Mouse (Mus musculus) hindbrain, embryonic 11.5 days (tissue): ENCODE measurements around the gene Htr5b. TPM values are rescaled to one million over a fixed set of nuclear protein-coding genes. Genes with fewer than 3 reads are reported as not detected.

Source experiments
- ATAC-seq: fragments of 200-750 bp; cut with Nextera tagmentation; 2 replicates; pipeline ENCODE4 v1.8.0; 2017; ENCODE audit warnings: mild to moderate bottlenecking, moderate TSS enrichment, moderate library complexity; ENCODE audit not compliant: low FRiP score
- DNase-seq: peaks from one replicate; pipeline ENCODE4 v3.0.0-alpha.2; 2015; ENCODE audit warnings: low spot score
- H3K27ac ChIP-seq: fragments of 300-500 bp; sonication (generic); 2 replicates; pipeline ENCODE4 v1.5.1; 2014; ENCODE audit warnings: mild to moderate bottlenecking, low read depth, low read length
- H3K27me3 ChIP-seq: fragments of 300-500 bp; sonication (generic); 2 replicates; pipeline ENCODE4 v1.6.1; 2014; ENCODE audit warnings: mild to moderate bottlenecking, low read length, moderate library complexity, mixed read lengths; ENCODE audit not compliant: control insufficient read depth, insufficient read depth
- H3K36me3 ChIP-seq: fragments of 300-500 bp; sonication (generic); 2 replicates; pipeline ENCODE4 v1.6.1; 2014; ENCODE audit warnings: mild to moderate bottlenecking, low read length, moderate library complexity, mixed read lengths; ENCODE audit not compliant: control insufficient read depth, insufficient read depth
- H3K4me1 ChIP-seq: fragments of 300-500 bp; sonication (generic); replicated peaks from 2 replicates; pipeline ENCODE4 v1.6.1; 2014; ENCODE audit warnings: low read length, mixed read lengths; ENCODE audit not compliant: control insufficient read depth, insufficient read depth
- H3K4me2 ChIP-seq: fragments of 300-500 bp; sonication (generic); replicated peaks from 2 replicates; pipeline ENCODE4 v1.6.1; 2014; ENCODE audit warnings: mild to moderate bottlenecking, low read depth, low read length
- H3K4me3 ChIP-seq: fragments of 300-500 bp; sonication (generic); 2 replicates; pipeline ENCODE4 v1.5.1; 2014; ENCODE audit warnings: low read depth, low read length
- H3K9ac ChIP-seq: fragments of 300-500 bp; sonication (generic); 2 replicates; pipeline ENCODE4 v1.6.1; 2014; ENCODE audit warnings: low read depth, low read length
- H3K9me3 ChIP-seq: fragments of 300-500 bp; sonication (generic); 2 replicates; pipeline ENCODE4 v1.6.1; 2016; ENCODE audit warnings: low read length; ENCODE audit not compliant: control insufficient read depth
- WGBS: fragments of 180-500 bp; shearing (Covaris S2); extraction: QIAGEN DNeasy Blood & Tissue Kit; methylation state at CpG from one replicate; pipeline ENCODE4 v1.1.7; 2014; 5-methylcytosine and 5-hydroxymethylcytosine counted together
- polyA plus RNA-seq: library from polyadenylated mRNA; unstranded; fragments of >200 nt; fragmentation: Nextera tagmentation; extraction: Ambion mirVana; gene quantifications from 2 replicates; pipeline ENCODE4 v1.2.1, GENCODE M21; 2014

The Htr5b gene
- polyA plus RNA-seq, 1 experiment from 2014 or later: 0.14 TPM

DNA sequence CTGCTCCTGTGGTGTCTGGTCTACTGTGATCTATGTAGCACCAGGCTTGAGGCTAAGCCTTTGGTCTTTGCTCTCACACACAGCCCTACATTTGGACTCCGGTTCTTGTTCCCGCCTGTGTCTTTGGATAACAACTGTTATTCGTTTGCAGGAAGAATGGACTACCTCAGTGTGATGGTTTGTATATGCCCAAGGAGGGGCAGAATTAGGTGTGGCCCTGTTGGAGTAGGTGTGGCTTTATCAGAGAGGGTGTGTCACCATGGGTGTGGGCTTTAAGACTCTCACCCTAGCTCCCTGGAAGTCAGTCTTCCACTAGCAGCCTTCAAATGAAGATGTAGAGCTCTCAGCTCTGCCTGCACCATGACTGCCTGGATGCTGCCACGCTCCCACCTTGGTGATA is 20.4 kb upstream of the Htr5b start:
- ATAC-seq (no peak), DNase-seq (no peak)
- H3K27ac ChIP-seq: no peak overlapping the region
- no peak overlapping the region for H3K9ac ChIP-seq
- H3K4me2 ChIP-seq: no peak overlapping the region
- H3K4me3 ChIP-seq: no peak overlapping the region
- no peaks in the 10 kb centered on the region for H3K27me3 ChIP-seq
- 91% methylated on average over 4 of the region's 4 CpGs for WGBS
- H3K9me3 ChIP-seq: no peaks in the 10 kb centered on the region
- no peaks in the 10 kb centered on the region for H3K4me1 ChIP-seq
- no peaks in the 10 kb centered on the region for H3K36me3 ChIP-seq

DNA sequence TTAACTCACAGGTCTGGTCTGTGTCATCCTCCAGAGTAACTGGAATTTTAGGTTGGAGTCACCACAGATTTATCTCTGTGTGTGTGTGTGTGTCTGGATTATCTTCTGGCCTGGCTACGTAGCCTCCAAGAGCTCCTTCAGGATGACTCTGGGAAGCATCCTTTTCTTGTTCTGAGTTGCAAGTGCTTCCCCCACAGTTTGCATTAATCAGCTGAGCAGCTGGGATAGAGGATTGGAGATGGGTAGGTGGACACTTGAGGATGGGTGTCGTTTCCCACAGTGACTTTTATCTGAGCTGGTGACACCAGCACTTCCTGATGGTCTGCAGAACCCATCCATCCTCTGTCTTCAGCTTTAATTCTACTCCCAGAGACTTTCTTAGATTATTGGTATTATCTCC is 18.6 kb upstream of the Htr5b start:
- Histone ChIP-seq H3K9me3 (no peaks in the 10 kb centered on the region), H3K27me3 (no peaks in the 10 kb centered on the region), H3K9ac (no peak overlapping the region), H3K4me2 (no peak overlapping the region), H3K4me1 (no peaks in the 10 kb centered on the region), H3K36me3 (no peaks in the 10 kb centered on the region), H3K4me3 (no peak overlapping the region), H3K27ac (no peak overlapping the region)
- ATAC-seq (no peak), DNase-seq (no peak)
- 73% methylated on average over 2 of the region's 2 CpGs for WGBS

DNA sequence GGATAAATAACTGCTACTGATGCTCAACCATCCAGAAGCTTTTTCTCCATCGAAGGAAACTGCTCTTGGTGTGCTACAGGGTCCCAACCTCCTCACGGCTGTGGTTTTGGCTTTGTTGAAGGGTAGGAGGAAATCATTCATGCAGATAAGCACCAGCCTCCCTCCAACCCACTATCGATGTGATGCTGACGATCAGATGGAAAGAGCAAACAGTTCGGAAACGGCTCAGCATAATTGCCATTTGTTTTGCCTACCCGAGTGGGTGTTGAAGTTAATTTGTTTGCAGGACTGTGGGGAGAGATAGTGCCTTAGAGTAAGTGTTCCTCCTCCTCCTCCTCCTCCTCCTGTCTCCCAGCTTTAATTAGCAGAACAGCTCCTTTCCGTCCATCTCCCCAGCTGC is 12.1 kb upstream of the Htr5b start:
- 84% methylated on average over 8 of the region's 8 CpGs for WGBS
- H3K4me1 ChIP-seq: no peaks in the 10 kb centered on the region

DNA sequence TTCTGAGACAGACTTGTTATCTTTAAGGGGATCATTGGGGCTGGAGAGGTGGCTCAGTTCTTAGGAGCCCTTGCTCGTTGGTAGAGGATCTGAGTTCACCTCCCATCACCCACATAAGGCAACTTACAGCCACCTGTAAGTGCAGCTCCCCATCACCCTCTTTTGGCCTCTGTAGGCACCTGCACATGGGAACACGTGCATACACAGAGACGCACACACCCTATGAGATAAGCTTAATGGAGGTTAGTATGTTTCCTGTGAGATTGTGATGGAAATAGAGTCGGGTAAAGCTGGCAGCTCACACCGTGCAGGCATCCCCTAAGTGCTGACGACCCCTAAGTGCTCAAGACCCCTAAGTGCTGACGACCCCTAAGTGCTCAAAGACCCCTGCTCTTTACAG is 3.2 kb upstream of the Htr5b start:
- no peak overlapping the region for H3K4me3 ChIP-seq
- H3K4me1 ChIP-seq: peaks cover 3% of the 10 kb centered on the region; the same call in 1 of the 2 replicates
- no peak overlapping the region for H3K9ac ChIP-seq
- H3K9me3 ChIP-seq: no peaks in the 10 kb centered on the region
- H3K27ac ChIP-seq: no peak overlapping the region
- no peak overlapping the region for H3K4me2 ChIP-seq
- no peak for ATAC-seq
- DNase-seq: no peak
- no peaks in the 10 kb centered on the region for H3K36me3 ChIP-seq
- peaks cover 21% of the 10 kb centered on the region for H3K27me3 ChIP-seq
- 70% methylated on average over 7 of the region's 7 CpGs for WGBS

More for the DNA sequence above, 12.1 kb upstream of the Htr5b start:
- Histone ChIP-seq H3K4me2 (no peak overlapping the region), H3K9me3 (no peaks in the 10 kb centered on the region), H3K36me3 (no peaks in the 10 kb centered on the region), H3K27me3 (no peaks in the 10 kb centered on the region), H3K4me3 (no peak overlapping the region), H3K9ac (no peak overlapping the region), H3K27ac (no peak overlapping the region)
- ATAC-seq (no peak), DNase-seq (no peak)

DNA sequence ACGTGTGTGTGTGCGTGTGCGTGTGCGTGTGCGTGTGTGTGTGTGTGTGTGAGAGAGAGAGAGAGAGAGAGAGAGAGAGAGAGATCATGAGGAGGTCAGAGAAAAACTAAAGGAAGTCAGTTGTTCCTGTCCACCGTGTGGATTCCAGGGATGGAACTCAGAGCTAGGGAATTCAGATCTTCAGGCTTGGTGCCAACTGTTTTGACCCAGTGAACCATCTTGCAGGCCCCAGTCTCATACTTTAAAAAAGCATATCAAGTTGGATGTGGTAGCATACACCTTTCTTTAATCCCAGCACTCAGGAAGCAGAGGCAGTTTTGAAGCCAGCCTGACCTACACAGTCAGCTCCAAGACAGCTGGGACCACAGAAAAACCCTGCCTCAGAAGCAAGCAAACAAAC is 1.0 kb upstream of the Htr5b start:
- H3K9ac ChIP-seq: no peak overlapping the region
- no peaks in the 10 kb centered on the region for H3K36me3 ChIP-seq
- ATAC-seq: no peak
- WGBS: 87% methylated on average over 6 of the region's 6 CpGs
- H3K4me1 ChIP-seq: peaks cover 3% of the 10 kb centered on the region; the same call in 1 of the 2 replicates
- H3K4me2 ChIP-seq: no peak overlapping the region
- H3K27ac ChIP-seq: no peak overlapping the region
- H3K27me3 ChIP-seq: peaks cover 21% of the 10 kb centered on the region
- no peaks in the 10 kb centered on the region for H3K9me3 ChIP-seq
- H3K4me3 ChIP-seq: no peak overlapping the region
- DNase-seq: no peak

DNA sequence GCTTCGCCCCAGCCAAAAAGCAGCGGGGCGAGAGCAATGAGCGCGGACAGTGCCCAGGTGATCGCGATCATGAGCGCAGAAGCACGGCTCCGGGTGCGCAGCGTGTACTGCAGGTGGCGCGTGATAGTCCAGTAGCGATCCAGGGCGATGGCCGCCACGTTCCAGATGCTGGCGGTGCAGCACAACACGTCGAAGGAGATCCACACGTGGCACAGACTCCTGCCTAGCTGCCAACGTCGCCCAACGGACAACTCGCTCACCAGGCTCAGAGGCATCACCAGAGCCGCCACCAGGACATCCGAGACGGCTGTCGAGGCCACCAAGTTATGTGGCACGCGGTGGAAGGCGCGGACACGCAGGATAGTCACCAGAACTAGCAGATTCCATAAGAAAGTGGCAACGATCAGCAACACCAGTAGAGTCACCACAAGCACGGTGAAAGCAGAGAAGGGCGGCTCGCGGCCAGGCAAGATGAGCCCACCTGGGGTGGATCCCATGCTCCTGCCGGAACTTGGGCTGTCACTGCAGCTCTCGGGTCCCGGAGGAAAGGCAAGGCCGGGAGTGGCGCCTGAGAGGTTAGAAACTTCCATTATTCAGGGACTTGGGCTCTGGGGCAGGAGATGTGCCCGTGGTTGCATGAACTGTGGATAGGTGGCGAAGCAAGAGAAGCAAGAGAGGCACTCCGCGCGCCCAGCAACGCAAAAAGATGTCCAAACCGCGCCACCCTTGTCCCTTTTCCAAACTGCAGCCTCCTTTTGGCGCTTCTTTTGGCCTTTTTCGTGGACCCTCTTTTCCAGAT is 466 bp downstream of the Htr5b start:
- Histone ChIP-seq H3K9ac (no peak overlapping the region), H3K4me2 (peak overlapping the region; percentile 57), H3K4me1 (peaks cover 3% of the 10 kb centered on the region; the same call in 1 of the 2 replicates), H3K4me3 (peak overlapping the region; percentile 22), H3K27me3 (peaks cover 21% of the 10 kb centered on the region), H3K9me3 (no peaks in the 10 kb centered on the region), H3K36me3 (no peaks in the 10 kb centered on the region), H3K27ac (no peak overlapping the region)
- peak; percentile 48 for ATAC-seq
- WGBS: 12% methylated on average over 55 of the region's 55 CpGs
- DNase-seq: peak; percentile 27

DNA sequence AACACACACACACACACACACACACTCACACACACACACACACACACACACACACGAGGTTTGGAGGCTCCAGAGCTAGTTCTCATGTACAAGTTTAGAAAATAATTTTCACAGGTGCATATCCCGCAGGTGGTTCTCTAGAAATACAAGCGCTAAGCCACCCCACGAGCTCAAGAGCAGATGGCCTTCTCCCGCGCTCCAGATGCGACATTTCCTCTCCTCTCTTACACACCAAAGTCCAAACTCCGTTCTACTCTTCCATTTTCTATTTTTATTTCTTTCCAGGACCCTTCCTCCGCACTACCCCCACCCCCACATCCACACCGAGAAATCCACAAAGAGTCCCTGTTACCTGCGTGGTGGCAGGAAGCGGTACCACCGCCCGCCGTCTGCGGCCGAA is 1.2 kb downstream of the Htr5b start:
- Histone ChIP-seq H3K4me1 (peaks cover 3% of the 10 kb centered on the region; the same call in 1 of the 2 replicates), H3K27me3 (peaks cover 21% of the 10 kb centered on the region), H3K27ac (no peak overlapping the region), H3K4me2 (peak overlapping the region; percentile 57; the same call in 1 of the 2 replicates), H3K9ac (no peak overlapping the region), H3K36me3 (no peaks in the 10 kb centered on the region), H3K4me3 (no peak overlapping the region), H3K9me3 (no peaks in the 10 kb centered on the region)
- no peak; the same call in 1 of the 2 replicates for ATAC-seq
- WGBS: 49% methylated on average over 17 of the region's 17 CpGs
- no peak for DNase-seq

DNA sequence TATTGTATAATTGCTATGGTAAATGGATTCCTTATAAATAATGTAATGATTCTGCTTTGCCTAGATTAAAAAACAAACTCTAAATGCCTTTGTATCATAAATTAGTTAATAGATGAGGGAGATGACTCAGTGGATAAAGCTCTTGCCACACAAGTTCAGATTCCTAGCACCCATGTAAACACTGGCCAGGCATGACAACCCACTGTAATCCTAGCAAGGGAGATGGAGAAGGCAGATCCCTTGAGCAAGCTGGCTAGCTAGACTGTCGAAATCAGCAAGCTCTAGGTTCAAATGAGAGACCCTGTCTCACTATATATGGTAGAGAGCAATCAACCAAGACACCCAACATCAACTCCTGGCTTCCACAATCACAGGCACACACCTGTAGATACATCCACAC is 9.7 kb downstream of the Htr5b start:
- WGBS: 62% methylated on average over 1 of the region's 1 CpGs

DNA sequence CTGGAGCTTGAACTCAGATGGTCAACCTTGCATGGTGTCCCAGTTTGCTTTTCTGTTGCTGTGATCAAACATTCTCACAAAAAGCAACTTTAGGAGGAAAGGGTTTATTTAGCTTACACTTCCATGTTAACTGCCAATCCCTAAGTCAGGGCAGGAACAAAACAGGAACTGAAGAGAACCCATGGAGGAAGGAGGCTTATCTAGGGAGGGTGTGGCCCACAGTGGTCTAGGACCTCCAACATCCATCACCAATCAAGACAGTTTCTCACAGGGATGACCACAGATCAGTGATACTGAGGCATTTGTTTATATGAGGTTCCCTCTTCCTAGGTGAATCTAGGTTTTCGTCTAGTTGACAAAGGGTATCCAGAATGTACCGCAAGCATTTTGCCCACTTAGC is 16.3 kb downstream of the Htr5b start:
- no peak overlapping the region for H3K27ac ChIP-seq
- 90% methylated on average over 2 of the region's 2 CpGs for WGBS
- ATAC-seq (no peak), DNase-seq (no peak)
- no peak overlapping the region for H3K4me2 ChIP-seq
- no peaks in the 10 kb centered on the region for H3K9me3 ChIP-seq
- no peak overlapping the region for H3K9ac ChIP-seq
- H3K27me3 ChIP-seq: no peaks in the 10 kb centered on the region
- no peaks in the 10 kb centered on the region for H3K4me1 ChIP-seq
- no peak overlapping the region for H3K4me3 ChIP-seq
- H3K36me3 ChIP-seq: no peaks in the 10 kb centered on the region

More for the DNA sequence above, 9.7 kb downstream of the Htr5b start:
- no peak for DNase-seq
- H3K36me3 ChIP-seq: no peaks in the 10 kb centered on the region
- H3K4me1 ChIP-seq: no peaks in the 10 kb centered on the region
- no peak overlapping the region for H3K9ac ChIP-seq
- H3K9me3 ChIP-seq: no peaks in the 10 kb centered on the region
- no peak overlapping the region for H3K4me2 ChIP-seq
- H3K4me3 ChIP-seq: no peak overlapping the region
- H3K27ac ChIP-seq: no peak overlapping the region
- ATAC-seq: no peak
- H3K27me3 ChIP-seq: no peaks in the 10 kb centered on the region
